Mouse (Mus musculus) intestine, postnatal 0 days (tissue): Measurements from ENCODE around the gene 1700029P11Rik. TPM values are rescaled to one million over a fixed set of nuclear protein-coding genes. Genes with fewer than 3 reads are reported as not detected.

Source experiments
- ATAC-seq: fragments of 200-750 bp; cut with Nextera tagmentation; 2 replicates; pipeline ENCODE4 v1.8.0; 2017; ENCODE audit warnings: mild to moderate bottlenecking, moderate TSS enrichment, moderate library complexity
- H3K27ac ChIP-seq: fragments of 300-500 bp; sonication (generic); 2 replicates; pipeline ENCODE4 v1.5.1; 2014; ENCODE audit warnings: mild to moderate bottlenecking, low read depth, low read length, moderate library complexity
- H3K27me3 ChIP-seq: fragments of 300-500 bp; sonication (generic); replicated peaks from 2 replicates; pipeline ENCODE4 v1.6.1; 2014; ENCODE audit warnings: low read length, mixed read lengths; ENCODE audit not compliant: control insufficient read depth, insufficient read depth
- H3K36me3 ChIP-seq: fragments of 300-500 bp; sonication (generic); 2 replicates; pipeline ENCODE4 v1.6.1; 2014; ENCODE audit warnings: mild to moderate bottlenecking, moderate library complexity; ENCODE audit not compliant: control insufficient read depth, insufficient read depth
- H3K4me1 ChIP-seq: fragments of 300-500 bp; sonication (generic); replicated peaks from 2 replicates; pipeline ENCODE4 v1.6.1; 2014; ENCODE audit warnings: antibody characterized with exemption, low read length, mixed read lengths; ENCODE audit not compliant: control insufficient read depth, insufficient read depth
- H3K4me2 ChIP-seq: fragments of 300-500 bp; sonication (generic); replicated peaks from 2 replicates; pipeline ENCODE4 v1.6.1; 2014; ENCODE audit warnings: low read depth, mild to moderate bottlenecking, moderate library complexity
- H3K4me3 ChIP-seq: fragments of 300-500 bp; sonication (generic); 2 replicates; pipeline ENCODE4 v1.5.1; 2014; ENCODE audit warnings: low read depth, low read length
- H3K9ac ChIP-seq: fragments of 300-500 bp; sonication (generic); 2 replicates; pipeline ENCODE4 v1.6.1; 2014; ENCODE audit warnings: mild to moderate bottlenecking, low read depth, low read length
- H3K9me3 ChIP-seq: fragments of 300-500 bp; sonication (generic); 2 replicates; pipeline ENCODE4 v1.6.1; 2016; ENCODE audit warnings: mixed run types; ENCODE audit not compliant: control insufficient read depth
- CTCF ChIP-seq: sonication (generic); IDR thresholded peaks from 2 replicates; pipeline ENCODE4 v1.5.1; 2016; ENCODE audit warnings: low read depth, mild to moderate bottlenecking, control low read depth, antibody characterized with exemption, moderate library complexity
- WGBS: fragments of 180-500 bp; shearing (Covaris S2); extraction: QIAGEN DNeasy Blood & Tissue Kit; methylation state at CpG from one replicate; pipeline ENCODE4 v1.1.7; 2014; 5-methylcytosine and 5-hydroxymethylcytosine counted together
- polyA plus RNA-seq: library from polyadenylated mRNA; unstranded; fragments of >200 nt; fragmentation: Nextera tagmentation; extraction: Ambion mirVana; gene quantifications from 2 replicates; pipeline ENCODE4 v1.2.1, GENCODE M21; 2015

Gene 1700029P11Rik
- polyA plus RNA-seq, 1 experiment from 2014 or later: not detected

DNA sequence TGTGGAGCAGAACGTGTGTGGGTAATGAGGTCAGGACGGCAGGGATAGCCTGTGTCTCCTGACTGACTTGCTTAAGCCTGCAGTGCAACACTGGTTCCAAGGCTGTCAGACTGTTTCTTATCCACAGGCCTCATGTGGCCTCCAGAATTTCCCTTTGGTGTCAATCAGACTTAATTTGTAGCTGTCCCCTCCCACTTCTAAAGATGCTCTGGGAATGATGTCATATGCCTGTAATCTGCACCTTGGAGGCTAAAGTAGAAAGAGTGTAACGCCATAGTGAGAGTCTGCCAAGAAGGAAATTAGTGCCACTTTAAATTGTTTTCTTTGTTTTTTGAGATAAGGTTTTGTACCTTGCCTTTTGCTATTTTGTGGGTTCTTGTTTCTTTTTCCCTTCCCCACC is 38.9 kb downstream of the 1700029P11Rik start:
- ATAC-seq: no peak
- WGBS: 72% methylated on average over 3 of the region's 3 CpGs
- H3K4me2 ChIP-seq: no peak overlapping the region
- no peak for TF ChIP-seq CTCF
- no peaks in the 10 kb centered on the region for H3K4me1 ChIP-seq
- H3K27me3 ChIP-seq: no peaks in the 10 kb centered on the region
- H3K4me3 ChIP-seq: no peak overlapping the region
- H3K9ac ChIP-seq: no peak overlapping the region
- peaks cover 14% of the 10 kb centered on the region; the same call in 1 of the 2 replicates for H3K36me3 ChIP-seq
- no peaks in the 10 kb centered on the region for H3K9me3 ChIP-seq
- H3K27ac ChIP-seq: no peak overlapping the region

DNA sequence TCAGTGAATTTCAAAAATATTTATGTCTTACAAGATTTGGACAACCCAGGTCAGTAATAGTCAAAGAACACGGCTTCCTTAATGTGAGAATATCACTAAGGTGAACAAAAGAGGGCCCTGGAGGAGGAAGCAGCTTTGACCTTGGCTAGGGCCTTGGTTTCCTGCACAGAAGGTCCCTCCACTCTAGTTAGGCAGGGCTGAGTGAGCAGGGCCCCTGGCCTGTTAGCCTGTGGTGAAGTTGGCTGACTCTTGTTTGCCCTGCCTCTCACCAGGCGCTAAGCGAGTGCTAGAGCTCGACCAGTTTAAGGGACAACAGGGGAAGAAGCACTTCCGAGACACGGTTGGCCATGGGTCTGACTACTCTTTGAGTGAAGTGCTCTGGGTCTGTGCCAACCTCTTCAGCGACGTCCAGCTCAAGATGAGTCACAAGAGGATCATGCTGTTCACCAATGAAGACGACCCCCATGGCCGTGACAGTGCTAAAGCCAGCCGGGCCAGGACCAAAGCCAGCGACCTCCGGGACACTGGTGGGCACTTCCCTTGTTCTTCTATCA is 42.3 kb downstream of the 1700029P11Rik start:
- Histone ChIP-seq H3K4me2 (no peak overlapping the region), H3K9ac (no peak overlapping the region), H3K4me3 (no peak overlapping the region), H3K9me3 (no peaks in the 10 kb centered on the region), H3K4me1 (no peaks in the 10 kb centered on the region), H3K36me3 (peaks cover 44% of the 10 kb centered on the region), H3K27ac (no peak overlapping the region), H3K27me3 (no peaks in the 10 kb centered on the region)
- no peak for TF ChIP-seq CTCF
- 79% methylated on average over 13 of the region's 13 CpGs for WGBS
- ATAC-seq: no peak

DNA sequence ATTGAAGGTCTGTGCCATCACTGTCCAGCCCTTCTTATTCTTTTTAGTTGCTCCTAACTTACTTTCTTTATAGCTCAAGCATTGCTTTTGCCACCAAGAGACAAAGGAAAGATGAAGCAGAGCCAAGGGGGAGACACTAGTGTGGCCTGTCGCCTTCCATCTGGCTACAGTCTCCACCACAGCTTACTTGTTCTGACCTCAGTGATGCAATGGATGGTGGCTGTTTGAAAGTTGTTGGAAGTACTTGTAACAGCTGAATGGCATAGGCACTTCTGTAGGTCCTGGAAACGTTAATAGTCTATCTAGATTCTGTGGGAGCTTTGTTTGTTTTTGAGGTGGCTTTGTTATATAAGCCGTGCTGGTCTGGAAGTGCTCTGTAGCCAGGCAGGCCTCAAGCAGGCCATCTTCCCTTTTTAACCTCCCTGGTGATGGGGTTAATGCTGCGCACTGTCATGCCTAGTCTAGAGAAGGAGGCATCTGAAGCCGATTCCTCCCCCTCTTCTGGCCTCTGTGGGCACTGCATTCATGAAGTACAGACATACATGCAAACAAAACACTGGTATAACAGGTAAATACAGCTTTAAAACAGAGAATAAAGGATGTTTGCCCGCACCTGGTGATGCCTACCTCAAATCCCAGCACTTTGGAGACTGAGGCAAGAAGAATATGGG is 43.8 kb downstream of the 1700029P11Rik start:
- peaks cover 55% of the 10 kb centered on the region for H3K36me3 ChIP-seq
- H3K9ac ChIP-seq: no peak overlapping the region
- no peak overlapping the region for H3K4me3 ChIP-seq
- 86% methylated on average over 6 of the region's 6 CpGs for WGBS
- no peak overlapping the region for H3K4me2 ChIP-seq
- H3K27ac ChIP-seq: no peak overlapping the region
- no peaks in the 10 kb centered on the region for H3K9me3 ChIP-seq
- TF ChIP-seq CTCF: no peak; the same call in 1 of the 2 replicates
- no peaks in the 10 kb centered on the region for H3K4me1 ChIP-seq
- no peak for ATAC-seq
- no peaks in the 10 kb centered on the region for H3K27me3 ChIP-seq

DNA sequence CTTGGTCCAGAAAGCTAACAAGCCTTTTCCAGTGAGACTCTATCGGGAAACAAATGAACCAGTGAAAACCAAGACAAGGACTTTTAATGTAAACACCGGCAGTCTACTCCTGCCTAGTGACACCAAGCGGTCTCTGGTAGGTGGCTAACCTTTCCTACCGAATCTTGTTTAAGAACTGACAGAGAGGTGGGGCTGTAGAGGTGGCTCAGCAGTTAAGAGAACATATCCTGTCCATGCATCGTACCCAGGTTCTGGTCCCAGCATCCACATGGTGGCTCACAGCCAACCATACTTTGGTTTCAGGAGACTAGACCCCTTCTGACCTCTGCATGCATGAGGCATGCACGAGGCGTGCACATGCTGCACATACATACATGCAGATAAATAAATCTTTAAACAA is 46.9 kb downstream of the 1700029P11Rik start:
- Histone ChIP-seq H3K9me3 (no peaks in the 10 kb centered on the region), H3K9ac (no peak overlapping the region), H3K4me3 (no peak overlapping the region), H3K27ac (no peak overlapping the region), H3K36me3 (peaks cover 79% of the 10 kb centered on the region), H3K4me2 (no peak overlapping the region), H3K4me1 (no peaks in the 10 kb centered on the region), H3K27me3 (no peaks in the 10 kb centered on the region)
- WGBS: 86% methylated on average over 7 of the region's 7 CpGs
- no peak for TF ChIP-seq CTCF
- ATAC-seq: no peak

DNA sequence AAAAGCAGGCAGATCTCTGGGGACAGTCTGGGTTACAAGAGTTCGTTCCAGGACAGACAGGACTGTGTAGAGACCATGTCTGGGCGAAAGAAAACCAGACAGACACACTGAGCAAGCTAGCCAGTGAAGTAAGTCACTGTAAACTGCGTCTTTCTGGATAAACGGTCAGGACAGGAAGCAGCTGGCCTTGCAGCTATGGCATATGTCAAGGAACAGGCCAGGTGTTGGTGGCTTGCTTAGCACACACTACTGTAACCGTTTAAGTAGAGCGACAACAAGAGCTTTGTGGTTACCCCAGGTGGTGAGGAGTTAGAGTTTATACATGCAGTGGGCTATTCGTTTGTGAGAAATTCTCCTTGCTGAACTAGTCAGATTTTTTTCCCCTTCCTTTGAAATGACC is 47.4 kb downstream of the 1700029P11Rik start:
- peaks cover 78% of the 10 kb centered on the region for H3K36me3 ChIP-seq
- no peak overlapping the region for H3K4me2 ChIP-seq
- H3K4me1 ChIP-seq: no peaks in the 10 kb centered on the region
- 76% methylated on average over 7 of the region's 7 CpGs for WGBS
- no peak for TF ChIP-seq CTCF
- no peaks in the 10 kb centered on the region for H3K27me3 ChIP-seq
- H3K9ac ChIP-seq: no peak overlapping the region
- no peak overlapping the region for H3K27ac ChIP-seq
- no peaks in the 10 kb centered on the region for H3K9me3 ChIP-seq
- no peak overlapping the region for H3K4me3 ChIP-seq
- no peak for ATAC-seq

Other genes with a start within 250 kb of the 1700029P11Rik start
- gene Zc3h7b, start 235.5 kb upstream of the 1700029P11Rik start, polyA plus RNA-seq: 5.6 and 7.3 TPM in 2 replicates
- 20.6 and 21.9 TPM in 2 replicates for gene Rangap1, start 235.0 kb upstream of the 1700029P11Rik start, polyA plus RNA-seq
- 13.4 and 16.0 TPM in 2 replicates for gene Tef, start 178.1 kb upstream of the 1700029P11Rik start, polyA plus RNA-seq
- 19.8 and 22.1 TPM in 2 replicates for gene Tob2, start 121.7 kb upstream of the 1700029P11Rik start, polyA plus RNA-seq
- gene Phf5a, start 108.6 kb upstream of the 1700029P11Rik start, polyA plus RNA-seq: 75.9 and 79.2 TPM in 2 replicates
- 192 and 209 TPM in 2 replicates for gene Aco2, start 108.2 kb upstream of the 1700029P11Rik start, polyA plus RNA-seq
- gene Polr3h, start 54.3 kb upstream of the 1700029P11Rik start, polyA plus RNA-seq: 114 and 123 TPM in 2 replicates
- gene Csdc2, start 43.8 kb upstream of the 1700029P11Rik start, polyA plus RNA-seq: 4.4 and 4.9 TPM in 2 replicates
- 14.5 and 15.8 TPM in 2 replicates for gene Pmm1, start 19.6 kb upstream of the 1700029P11Rik start, polyA plus RNA-seq
- 22.6 and 23.2 TPM in 2 replicates for gene Xrcc6, start 7.3 kb downstream of the 1700029P11Rik start, polyA plus RNA-seq
- gene Desi1, start 53.3 kb downstream of the 1700029P11Rik start, polyA plus RNA-seq: 10.0 and 12.1 TPM in 2 replicates
- gene Snu13, start 67.1 kb downstream of the 1700029P11Rik start, polyA plus RNA-seq: 86.1 and 99.0 TPM in 2 replicates
- not detected in 2 replicates for gene 4930407I10Rik, start 78.6 kb downstream of the 1700029P11Rik start, polyA plus RNA-seq
- gene Mei1, start 89.5 kb downstream of the 1700029P11Rik start, polyA plus RNA-seq: not detected in 2 replicates
- 3.5 and 4.2 TPM in 2 replicates for gene Ccdc134, start 147.4 kb downstream of the 1700029P11Rik start, polyA plus RNA-seq
- gene Srebf2, start 166.6 kb downstream of the 1700029P11Rik start, polyA plus RNA-seq: 68.7 and 69.5 TPM in 2 replicates
- gene Shisa8, start 232.3 kb downstream of the 1700029P11Rik start, polyA plus RNA-seq: not detected in 2 replicates
- 0.10 TPM in 1 of 2 replicates, not detected in the other for gene Tnfrsf13c, start 243.8 kb downstream of the 1700029P11Rik start, polyA plus RNA-seq